Mouse (Mus musculus) lung, embryonic 16.5 days (tissue): ENCODE results near the gene Sbsn. TPM values are rescaled to one million over a fixed set of nuclear protein-coding genes. Genes with fewer than 3 reads are reported as not detected.
A peak's percentile ranks its signal among the peaks of the same experiment; 100 is the strongest.

Experiments used
- ATAC-seq: fragments of 200-750 bp; cut with Nextera tagmentation; 2 replicates; pipeline ENCODE4 v1.8.0; 2017; ENCODE audit warnings: low read depth, mild to moderate bottlenecking, moderate library complexity
- H3K27ac ChIP-seq: fragments of 300-500 bp; sonication (generic); 2 replicates; pipeline ENCODE4 v1.5.1; 2014; ENCODE audit warnings: mild to moderate bottlenecking, control low read depth, low read length
- H3K27me3 ChIP-seq: fragments of 300-500 bp; sonication (generic); 2 replicates; pipeline ENCODE4 v1.6.1; 2014; ENCODE audit warnings: low read depth, low read length, mixed read lengths; ENCODE audit not compliant: control insufficient read depth, insufficient read depth
- H3K36me3 ChIP-seq: fragments of 300-500 bp; sonication (generic); 2 replicates; pipeline ENCODE4 v1.6.1; 2014; ENCODE audit warnings: low read length; ENCODE audit not compliant: control insufficient read depth, insufficient read depth
- H3K4me1 ChIP-seq: fragments of 300-500 bp; sonication (generic); replicated peaks from 2 replicates; pipeline ENCODE4 v1.6.1; 2014; ENCODE audit warnings: low read length, mixed read lengths; ENCODE audit not compliant: control insufficient read depth, insufficient read depth
- H3K4me2 ChIP-seq: fragments of 300-500 bp; sonication (generic); 2 replicates; pipeline ENCODE4 v1.6.1; 2014; ENCODE audit warnings: low read depth, low read length, control low read depth
- H3K4me3 ChIP-seq: fragments of 300-500 bp; sonication (generic); 2 replicates; pipeline ENCODE4 v1.5.1; 2014; ENCODE audit warnings: mild to moderate bottlenecking, low read length, control low read depth
- H3K9ac ChIP-seq: fragments of 300-500 bp; sonication (generic); 2 replicates; pipeline ENCODE4 v1.6.1; 2014; ENCODE audit warnings: low read length, control low read depth
- H3K9me3 ChIP-seq: fragments of 300-500 bp; sonication (generic); 2 replicates; pipeline ENCODE4 v1.6.1; 2016; ENCODE audit warnings: low read length; ENCODE audit not compliant: control insufficient read depth
- WGBS: fragments of 180-500 bp; shearing (Covaris S2); extraction: QIAGEN DNeasy Blood & Tissue Kit; methylation state at CpG from one replicate; pipeline ENCODE4 v1.1.7; 2014; 5-methylcytosine and 5-hydroxymethylcytosine counted together
- polyA plus RNA-seq: library from polyadenylated mRNA; unstranded; fragments of >200 nt; fragmentation: Nextera tagmentation; extraction: Ambion mirVana; gene quantifications from 2 replicates; pipeline ENCODE4 v1.2.1, GENCODE M21; 2015

The Sbsn gene
- polyA plus RNA-seq, 1 experiment from 2014 or later, result 1.5 TPM

DNA sequence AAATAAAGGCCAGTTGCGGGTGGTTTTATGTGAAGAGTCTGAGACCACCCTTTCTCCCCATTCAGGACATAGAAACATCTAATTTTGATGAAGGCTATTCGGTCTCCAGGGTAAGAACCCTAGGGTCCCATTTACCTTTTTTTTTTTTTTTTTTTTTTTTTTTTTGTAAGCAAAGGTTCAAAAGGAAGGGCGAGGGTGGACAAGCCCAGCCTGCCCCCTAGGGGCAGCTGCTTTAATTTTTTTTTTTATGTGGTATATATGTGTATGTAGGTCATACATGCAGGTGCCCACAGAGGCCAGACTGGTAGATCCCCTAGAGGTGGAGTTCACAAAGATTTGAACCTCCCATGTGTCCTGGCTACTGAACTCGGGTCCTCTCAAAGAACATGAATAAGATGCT, 15.1 kb downstream of the Sbsn start:
- Histone ChIP-seq H3K9ac (no peak overlapping the region), H3K9me3 (peaks cover 2% of the 10 kb centered on the region; the same call in 1 of the 2 replicates), H3K4me3 (no peak overlapping the region), H3K27me3 (no peaks in the 10 kb centered on the region), H3K36me3 (no peaks in the 10 kb centered on the region), H3K27ac (no peak overlapping the region), H3K4me1 (no peaks in the 10 kb centered on the region), H3K4me2 (no peak overlapping the region)
- no peak for ATAC-seq
- WGBS, result 88% methylated on average over 4 of the region's 4 CpGs

DNA sequence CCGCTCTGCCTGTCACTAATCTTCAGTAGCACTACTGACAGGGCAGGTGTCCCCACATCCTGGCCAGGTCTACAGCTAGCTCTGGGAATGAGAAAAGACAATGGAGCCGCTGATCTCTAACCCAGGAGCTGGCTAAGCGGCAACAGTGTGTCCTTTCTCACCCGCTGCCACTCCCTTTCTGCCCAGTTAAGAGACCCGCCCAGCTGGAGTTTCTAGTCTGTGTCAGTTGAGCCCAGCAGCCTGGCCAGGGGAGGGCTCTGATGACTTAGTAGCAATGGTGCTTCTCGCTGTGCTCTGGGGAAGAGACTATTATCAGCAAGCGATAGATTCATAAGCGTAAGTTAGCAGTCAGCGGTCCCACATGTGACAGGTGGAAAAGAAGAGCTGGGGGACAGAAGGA, 18.0 kb downstream of the Sbsn start:
- ATAC-seq, result no peak
- Histone ChIP-seq H3K9ac (no peak overlapping the region), H3K36me3 (no peaks in the 10 kb centered on the region), H3K4me1 (no peaks in the 10 kb centered on the region), H3K4me3 (no peak overlapping the region), H3K27me3 (no peaks in the 10 kb centered on the region), H3K27ac (no peak overlapping the region), H3K9me3 (peaks cover 2% of the 10 kb centered on the region), H3K4me2 (no peak overlapping the region)
- WGBS, result 33% methylated on average over 9 of the region's 9 CpGs

DNA sequence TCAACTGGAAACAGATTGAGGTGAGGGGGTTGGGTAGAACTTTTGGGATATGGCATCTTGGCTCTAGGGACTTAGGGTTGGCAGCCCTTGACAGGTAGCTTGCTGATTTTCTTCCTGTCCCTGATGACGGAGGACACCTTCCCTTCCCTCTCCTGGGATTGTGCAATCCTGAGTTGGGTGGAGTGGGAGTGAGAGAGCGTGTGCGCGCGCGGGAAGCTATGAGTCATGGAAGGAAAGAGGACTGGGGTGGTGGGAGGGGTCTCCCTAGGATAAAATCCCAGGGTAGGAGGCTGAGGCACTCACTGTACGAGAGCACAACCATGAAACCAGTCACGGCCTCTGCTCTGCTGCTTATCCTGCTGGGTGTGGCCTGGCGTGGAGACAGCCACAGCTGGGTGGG, 24.8 kb downstream of the Sbsn start:
- H3K36me3 ChIP-seq, result no peaks in the 10 kb centered on the region
- no peaks in the 10 kb centered on the region for H3K4me1 ChIP-seq
- no peak overlapping the region for H3K9ac ChIP-seq
- 57% methylated on average over 9 of the region's 9 CpGs for WGBS
- H3K27me3 ChIP-seq, result no peaks in the 10 kb centered on the region
- H3K9me3 ChIP-seq, result peaks cover 2% of the 10 kb centered on the region
- peak; percentile 31; the same call in 1 of the 2 replicates for ATAC-seq
- H3K4me2 ChIP-seq, result no peak overlapping the region
- H3K27ac ChIP-seq, result no peak overlapping the region
- no peak overlapping the region for H3K4me3 ChIP-seq

DNA sequence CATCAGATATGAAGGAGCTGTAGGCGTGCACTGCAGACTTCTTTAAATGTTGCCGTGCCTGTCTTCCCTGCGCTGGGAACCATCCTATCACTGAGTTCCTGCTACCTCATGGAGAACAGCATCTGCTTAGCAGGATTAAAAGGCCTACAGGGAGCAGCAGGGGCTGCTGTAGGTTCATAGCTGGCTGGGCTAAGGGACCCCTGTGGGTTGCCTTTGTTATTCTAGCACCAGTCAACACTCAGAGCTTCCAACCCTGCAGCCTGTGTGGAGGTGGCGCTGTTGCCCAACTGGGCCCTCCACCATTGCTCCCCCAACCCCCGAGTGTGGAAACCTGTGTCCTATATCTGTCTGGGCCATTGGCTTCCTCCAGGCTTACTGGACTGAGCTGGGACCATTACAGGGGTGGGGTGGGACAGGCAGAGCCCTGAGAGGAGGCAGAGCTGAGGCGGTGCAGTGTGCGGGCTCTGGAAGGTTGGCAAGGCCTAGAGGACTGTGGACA, 25.9 kb downstream of the Sbsn start:
- Histone ChIP-seq H3K9ac (no peak overlapping the region), H3K27me3 (no peaks in the 10 kb centered on the region), H3K4me1 (no peaks in the 10 kb centered on the region), H3K4me3 (no peak overlapping the region), H3K4me2 (no peak overlapping the region), H3K9me3 (no peaks in the 10 kb centered on the region), H3K27ac (no peak overlapping the region), H3K36me3 (no peaks in the 10 kb centered on the region)
- WGBS, result 54% methylated on average over 7 of the region's 7 CpGs
- ATAC-seq, result no peak

DNA sequence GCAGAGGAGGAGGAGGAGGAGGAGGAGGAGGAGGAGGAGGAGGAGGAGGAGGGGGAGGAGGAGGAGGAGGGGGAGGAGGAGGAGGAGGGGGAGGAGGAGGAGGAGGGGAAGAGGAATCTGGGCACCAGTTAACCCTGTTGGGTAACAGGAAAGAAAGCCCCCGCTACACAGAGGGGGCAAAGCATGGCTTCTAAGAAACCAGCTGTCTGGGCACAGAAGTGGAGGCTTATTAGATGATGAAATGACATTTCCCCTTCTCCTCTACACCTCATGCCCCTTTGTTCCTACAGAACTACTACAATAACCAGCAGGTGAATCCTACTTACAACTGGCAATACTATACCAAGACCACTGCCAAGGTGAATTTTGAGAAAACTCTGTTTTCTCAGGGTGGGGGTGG, 26.6 kb downstream of the Sbsn start:
- ATAC-seq, result no peak
- no peaks in the 10 kb centered on the region for H3K36me3 ChIP-seq
- no peaks in the 10 kb centered on the region for H3K27me3 ChIP-seq
- no peaks in the 10 kb centered on the region for H3K4me1 ChIP-seq
- no peak overlapping the region for H3K9ac ChIP-seq
- H3K27ac ChIP-seq, result no peak overlapping the region
- no peak overlapping the region for H3K4me2 ChIP-seq
- no peak overlapping the region for H3K4me3 ChIP-seq
- WGBS, result 53% methylated on average over 1 of the region's 1 CpGs
- no peaks in the 10 kb centered on the region for H3K9me3 ChIP-seq

DNA sequence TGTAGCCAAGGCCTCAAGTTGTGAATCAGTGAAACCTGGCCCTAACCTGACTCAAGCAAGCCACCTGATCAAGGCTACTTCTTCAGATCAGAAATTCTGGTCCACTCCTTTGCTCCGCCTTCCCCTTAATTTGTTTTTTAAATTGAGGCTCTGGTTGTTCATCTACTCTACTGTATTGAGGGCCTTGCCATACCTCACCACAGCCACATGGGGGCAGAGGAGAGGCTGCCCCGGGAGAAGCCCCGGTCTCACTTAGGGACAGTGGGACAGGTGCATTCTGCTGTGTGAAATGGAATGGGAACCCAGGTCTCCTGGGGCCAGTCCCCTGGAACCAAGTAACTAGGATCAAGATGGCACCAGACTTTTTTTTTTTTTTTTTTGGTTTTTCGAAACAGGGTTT, 30.5 kb downstream of the Sbsn start:
- Histone ChIP-seq H3K27me3 (no peaks in the 10 kb centered on the region), H3K4me3 (no peak overlapping the region), H3K27ac (no peak overlapping the region), H3K36me3 (no peaks in the 10 kb centered on the region), H3K4me1 (no peaks in the 10 kb centered on the region), H3K4me2 (no peak overlapping the region), H3K9me3 (no peaks in the 10 kb centered on the region), H3K9ac (no peak overlapping the region)
- 74% methylated on average over 4 of the region's 4 CpGs for WGBS
- no peak for ATAC-seq

DNA sequence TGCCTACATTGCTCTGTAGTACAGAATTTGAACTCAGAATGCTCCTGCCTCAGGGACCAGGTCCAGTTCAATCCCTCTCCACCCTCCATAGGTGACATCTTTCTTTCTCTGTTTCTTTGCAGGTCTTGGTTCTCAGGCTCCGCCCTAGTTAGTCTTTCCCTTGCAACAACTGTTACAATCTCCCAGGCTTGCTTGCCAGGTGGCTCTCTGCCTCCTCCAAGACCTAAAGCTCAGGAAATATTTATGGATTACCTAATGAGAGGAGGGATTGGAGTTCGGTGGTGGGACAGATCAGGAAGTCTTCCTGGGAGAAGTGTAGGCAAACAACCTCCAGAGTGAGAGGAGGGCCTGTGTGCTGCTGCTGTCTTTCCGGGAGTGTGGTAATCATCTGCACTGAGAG, 31.4 kb downstream of the Sbsn start:
- no peaks in the 10 kb centered on the region for H3K36me3 ChIP-seq
- no peak overlapping the region for H3K4me3 ChIP-seq
- WGBS, result 69% methylated on average over 3 of the region's 3 CpGs
- no peak overlapping the region for H3K27ac ChIP-seq
- no peaks in the 10 kb centered on the region for H3K27me3 ChIP-seq
- H3K4me2 ChIP-seq, result no peak overlapping the region
- no peak overlapping the region for H3K9ac ChIP-seq
- H3K4me1 ChIP-seq, result no peaks in the 10 kb centered on the region
- no peaks in the 10 kb centered on the region for H3K9me3 ChIP-seq
- no peak for ATAC-seq

DNA sequence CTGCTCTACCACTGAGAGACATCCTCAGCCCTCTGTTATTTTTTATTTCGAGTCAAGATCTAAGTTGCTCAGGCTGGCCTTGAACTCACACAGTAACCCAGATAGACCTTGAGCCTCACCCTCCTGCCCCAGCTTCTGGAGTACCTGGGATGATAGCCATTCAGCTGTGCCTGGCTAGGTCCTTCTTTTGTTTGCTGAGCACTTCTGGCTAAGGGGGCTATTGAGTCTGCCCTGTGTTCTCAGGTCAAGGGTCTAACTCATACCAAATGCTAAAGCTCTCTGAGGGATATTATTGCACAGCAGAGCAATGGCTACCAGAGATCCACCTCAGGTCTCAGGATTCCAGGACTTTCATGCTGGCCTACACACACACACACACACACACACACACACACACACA, 33.9 kb downstream of the Sbsn start:
- no peak overlapping the region for H3K4me3 ChIP-seq
- ATAC-seq, result peak; percentile 47; the same call in 1 of the 2 replicates
- no peaks in the 10 kb centered on the region for H3K4me1 ChIP-seq
- no peak overlapping the region for H3K27ac ChIP-seq
- no peak overlapping the region for H3K9ac ChIP-seq
- no peak overlapping the region for H3K4me2 ChIP-seq
- WGBS, result 43% methylated on average over 1 of the region's 1 CpGs
- H3K36me3 ChIP-seq, result no peaks in the 10 kb centered on the region
- H3K9me3 ChIP-seq, result no peaks in the 10 kb centered on the region
- no peaks in the 10 kb centered on the region for H3K27me3 ChIP-seq

DNA sequence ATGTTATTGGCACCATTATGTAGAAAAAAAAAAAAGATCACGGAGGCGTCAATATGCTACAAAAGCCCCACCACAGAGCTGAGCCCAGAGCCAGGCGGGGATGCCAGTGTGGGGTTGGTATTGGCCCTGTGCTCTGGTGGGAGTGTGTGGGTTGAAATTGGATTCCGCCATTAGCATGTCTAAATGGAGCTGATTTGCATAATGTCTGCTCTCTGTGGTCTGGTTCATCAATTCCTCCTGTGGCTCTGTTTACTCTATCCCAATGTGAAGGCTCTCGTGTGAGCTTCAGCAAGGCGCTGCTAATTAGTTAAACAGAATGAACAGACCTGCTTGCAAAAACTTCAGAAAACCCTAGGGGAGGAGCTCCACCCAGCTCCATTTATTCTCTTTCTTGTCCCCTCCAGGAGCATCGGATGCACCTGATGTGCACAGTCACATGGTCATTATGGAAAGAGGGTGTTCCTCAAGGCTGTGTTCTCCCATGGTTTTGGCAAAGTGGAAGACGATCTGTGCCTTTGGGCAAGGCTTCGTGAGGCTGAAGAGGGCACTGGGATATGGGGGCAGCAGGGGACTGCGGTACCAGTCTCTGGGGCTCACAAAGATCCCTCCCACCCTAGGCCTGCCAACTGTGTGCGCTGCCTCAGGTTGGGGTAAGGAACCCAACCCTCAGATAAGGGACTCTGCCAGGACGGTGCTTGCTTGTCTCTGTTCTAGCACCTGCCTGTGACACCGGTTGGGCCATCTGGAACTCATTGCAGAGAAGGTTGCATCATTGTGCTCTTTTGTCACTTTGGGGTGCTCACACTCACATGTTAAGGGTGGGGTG, 34.7 kb downstream of the Sbsn start:
- ATAC-seq, result no peak
- 67% methylated on average over 13 of the region's 13 CpGs for WGBS
- Histone ChIP-seq H3K9me3 (no peaks in the 10 kb centered on the region), H3K4me2 (no peak overlapping the region), H3K9ac (no peak overlapping the region), H3K4me1 (no peaks in the 10 kb centered on the region), H3K27ac (no peak overlapping the region), H3K27me3 (no peaks in the 10 kb centered on the region), H3K36me3 (no peaks in the 10 kb centered on the region), H3K4me3 (no peak overlapping the region)
